Mouse (Mus musculus) mouse trophoblast stem cell (cell line): ENCODE measurements around the gene Amy2a1.
"Not testable (repeated sequence)": the region's sequence is repeated elsewhere in the genome, so short reads cannot be mapped to it uniquely, and the experiment has no call there.

ENCODE experiments used
- in situ Hi-C, 2 experiments: fragments of 300-500 bp; cut with MseI, MboI; formaldehyde crosslinking; loops; 2 replicates in 1 of 2; 3 replicates in 1 of 2; pipeline ENCODE4 v1.15.1; 2025

Gene Amy2a1

DNA sequence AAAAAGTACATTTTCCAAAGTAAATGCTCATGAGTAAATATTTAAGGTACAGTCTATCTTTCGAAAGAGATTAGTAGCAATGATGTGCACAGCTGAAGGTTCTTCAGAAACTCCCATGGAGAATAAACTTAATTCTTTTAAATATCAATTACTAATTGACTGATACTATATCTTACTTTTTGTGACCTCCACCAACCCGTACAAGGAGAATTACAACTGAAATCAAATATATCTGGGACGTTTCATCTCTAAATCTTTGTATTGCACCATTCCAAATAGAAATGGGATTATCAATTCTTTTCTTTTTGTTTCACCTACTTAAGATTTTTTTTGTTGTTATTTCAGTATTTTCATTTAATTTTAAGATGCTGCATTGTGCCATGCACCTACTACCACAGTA lies at the start of gene Amy2a1:
Gene Amy2a1, minus strand, starts transcription at position 101 of the 400 bp plus-strand sequence.
- in situ Hi-C loops = not testable (repeated sequence)

DNA sequence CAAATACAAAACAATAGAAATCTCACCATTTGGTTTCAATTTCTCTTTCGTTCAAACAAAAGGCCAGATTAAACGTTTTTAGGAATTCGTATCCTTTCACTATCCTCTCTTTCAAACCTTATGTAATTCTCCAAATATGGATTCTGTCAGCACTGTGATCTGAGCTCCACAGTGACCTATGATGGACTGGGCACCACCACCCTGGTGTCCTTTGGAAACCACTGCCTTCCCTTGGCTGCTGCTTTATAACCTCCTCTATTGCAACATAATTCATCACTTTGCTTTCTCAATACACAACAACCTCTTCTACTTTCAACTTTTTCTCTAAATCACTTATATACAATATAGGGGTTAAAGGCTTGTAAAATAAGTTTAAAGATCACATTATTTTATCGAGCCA lies 42.4 kb upstream of the Amy2a1 start:
- in situ Hi-C loops = no loop called here

DNA sequence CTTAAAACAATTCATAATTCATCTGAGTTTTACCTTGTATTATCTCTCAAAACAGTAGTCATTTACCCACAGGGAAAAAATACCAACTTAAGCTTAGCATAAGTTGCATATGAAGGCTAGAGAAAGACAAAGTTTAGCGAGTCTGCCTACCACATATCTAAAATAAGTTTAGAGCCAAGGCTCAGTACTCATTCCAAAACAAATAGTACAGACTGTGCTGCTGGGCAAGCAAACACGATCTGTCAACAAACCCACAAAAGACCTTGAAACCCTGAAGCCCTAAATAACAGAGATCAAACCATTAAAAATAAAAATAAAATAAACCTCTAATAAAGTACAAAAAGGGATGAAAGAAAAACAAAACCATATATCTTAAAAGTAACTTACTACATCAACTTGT lies 41.9 kb upstream of the Amy2a1 start:
- in situ Hi-C loops = no loop called here

DNA sequence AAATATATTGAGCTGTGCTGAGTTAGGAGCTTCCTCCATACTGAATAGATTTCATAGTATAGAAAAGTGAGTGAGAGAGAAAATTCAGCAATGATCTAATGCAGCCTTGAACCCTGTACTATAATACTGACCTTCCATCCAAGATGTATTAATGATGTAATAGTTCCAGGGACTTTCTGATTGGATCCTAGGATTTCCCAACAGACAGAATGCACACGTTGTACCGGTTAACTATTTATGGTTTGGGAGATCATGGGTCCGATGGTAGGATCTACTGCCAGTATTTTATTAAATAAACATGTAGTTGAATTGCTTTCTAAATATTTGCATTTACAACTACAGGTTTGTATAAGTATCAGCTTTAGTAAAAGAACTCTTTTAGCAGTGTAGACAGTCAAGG lies 39.9 kb upstream of the Amy2a1 start:
- in situ Hi-C loops = no loop called here

DNA sequence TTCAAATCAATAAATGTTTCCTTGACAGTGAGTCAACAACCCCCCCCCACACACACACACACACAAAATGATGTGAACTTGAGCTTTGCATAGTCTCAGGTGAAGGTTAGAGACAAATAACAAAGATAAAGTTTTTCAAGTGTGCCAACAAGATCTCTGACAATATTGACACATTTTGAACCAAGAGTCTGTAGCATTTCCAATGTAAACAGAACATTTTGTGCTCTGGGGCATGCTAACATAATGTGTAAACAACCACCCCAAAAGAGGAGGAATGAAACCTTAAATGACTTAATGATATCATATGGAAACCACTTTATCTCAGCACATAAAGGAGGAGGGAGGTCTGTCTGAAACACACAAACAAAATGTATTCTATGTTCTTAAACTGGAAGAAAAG lies 7.5 kb upstream of the Amy2a1 start:
- in situ Hi-C loops = no loop called here
